Mouse (Mus musculus): ENCODE data around the gene Pax6.
A peak's percentile ranks its signal among the peaks of the same experiment; 100 is the strongest.

The Pax6 gene

DNA sequence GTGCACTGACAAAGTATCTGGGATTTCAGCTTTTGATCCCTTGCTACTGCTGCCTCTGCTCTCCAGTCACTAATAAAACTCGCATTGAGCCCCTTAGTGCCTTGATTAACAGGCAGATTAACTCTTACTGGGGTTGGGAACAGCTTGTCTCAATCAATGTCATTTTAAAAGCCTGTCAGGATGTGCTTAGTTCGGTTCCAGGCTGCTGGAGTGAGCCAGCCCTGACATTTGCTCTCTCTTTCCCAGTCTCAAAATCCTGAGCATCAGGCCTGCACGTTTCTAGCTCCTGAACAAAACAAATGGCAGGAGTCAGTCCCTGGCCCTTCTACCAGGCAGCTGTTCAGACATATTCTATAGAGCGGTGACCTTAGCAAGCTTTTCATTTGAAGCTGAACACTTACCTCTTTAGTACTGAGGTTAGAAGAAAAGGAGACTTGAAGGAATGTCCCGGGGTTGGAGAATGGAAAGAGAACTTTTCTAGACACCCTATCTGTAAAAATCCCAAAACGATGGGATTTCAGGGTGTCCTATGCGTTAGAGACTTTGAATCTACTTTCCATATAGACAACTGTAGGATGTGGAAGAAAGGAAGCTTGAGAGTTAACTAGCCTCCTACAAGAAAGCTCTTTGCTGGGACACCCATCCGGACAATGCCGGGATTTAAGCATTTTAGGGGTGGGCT is 2.6 kb downstream of the Pax6 start:
- no peak for DNase-seq (ENCODE audit: low spot score)

GRCm38 (mm10) chr2:105671798-105672595 is 3.3 kb downstream of the Pax6 start:
- no peak for DNase-seq (ENCODE audit: low spot score)

- no peak for DNase-seq (ENCODE audit: low spot score)
Measured at GRCm38 (mm10) chr2:105672596-105672960, 3.9 kb downstream of the Pax6 start.

GRCm38 (mm10) chr2:105673054-105673453 is 4.4 kb downstream of the Pax6 start:
- no peak for DNase-seq (ENCODE audit: low spot score)

GRCm38 (mm10) chr2:105673631-105674060 is 4.9 kb downstream of the Pax6 start:
- DNase-seq (ENCODE audit: low spot score): no peak

GRCm38 (mm10) chr2:105674061-105674874 is 5.6 kb downstream of the Pax6 start:
- DNase-seq (ENCODE audit: low spot score): no peak

DNA sequence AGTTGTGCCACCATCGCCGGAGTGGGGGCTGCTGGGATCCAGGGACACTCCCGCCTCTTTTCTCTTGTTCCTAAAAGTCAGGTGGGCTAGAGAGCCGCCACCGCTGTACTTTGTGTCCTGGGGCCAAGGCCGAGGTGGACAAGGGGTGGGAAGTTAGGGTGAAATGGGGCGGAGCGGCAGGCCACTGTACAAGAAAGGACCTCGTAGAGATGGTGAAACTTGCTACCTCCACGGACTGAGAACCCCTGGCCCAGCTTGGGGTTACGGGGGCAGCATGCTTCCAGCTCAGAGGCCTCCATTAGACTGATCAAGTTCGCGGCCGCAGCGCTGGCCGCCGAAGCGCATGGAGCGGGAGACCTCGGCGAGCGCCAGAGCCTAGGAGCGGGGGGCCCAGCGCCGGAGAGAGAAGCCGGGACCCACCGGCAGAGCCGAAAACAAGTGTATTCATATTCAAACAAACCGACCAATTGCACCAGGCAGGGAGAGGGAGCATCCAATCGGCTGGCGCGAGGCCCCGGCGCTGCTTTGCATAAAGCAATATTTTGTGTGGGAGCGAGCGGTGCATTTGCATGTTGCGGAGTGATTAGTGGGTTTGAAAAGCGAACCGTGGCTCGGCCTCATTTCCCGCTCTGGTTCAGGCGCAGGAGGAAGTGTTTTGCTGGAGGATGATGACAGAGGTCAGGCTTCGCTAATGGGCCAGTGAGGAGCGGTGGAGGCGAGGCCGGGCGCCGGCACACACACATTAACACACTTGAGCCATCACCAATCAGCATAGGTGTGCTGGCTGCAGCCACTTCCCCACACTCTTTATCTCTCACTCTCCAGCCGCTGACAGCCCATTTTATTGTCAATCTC is 6.4 kb downstream of the Pax6 start:
- peak; percentile 29 for DNase-seq (ENCODE audit: low spot score)

GRCm38 (mm10) chr2:105675730-105676079 is 7.0 kb downstream of the Pax6 start:
- no peak for DNase-seq (ENCODE audit: low spot score)

DNA sequence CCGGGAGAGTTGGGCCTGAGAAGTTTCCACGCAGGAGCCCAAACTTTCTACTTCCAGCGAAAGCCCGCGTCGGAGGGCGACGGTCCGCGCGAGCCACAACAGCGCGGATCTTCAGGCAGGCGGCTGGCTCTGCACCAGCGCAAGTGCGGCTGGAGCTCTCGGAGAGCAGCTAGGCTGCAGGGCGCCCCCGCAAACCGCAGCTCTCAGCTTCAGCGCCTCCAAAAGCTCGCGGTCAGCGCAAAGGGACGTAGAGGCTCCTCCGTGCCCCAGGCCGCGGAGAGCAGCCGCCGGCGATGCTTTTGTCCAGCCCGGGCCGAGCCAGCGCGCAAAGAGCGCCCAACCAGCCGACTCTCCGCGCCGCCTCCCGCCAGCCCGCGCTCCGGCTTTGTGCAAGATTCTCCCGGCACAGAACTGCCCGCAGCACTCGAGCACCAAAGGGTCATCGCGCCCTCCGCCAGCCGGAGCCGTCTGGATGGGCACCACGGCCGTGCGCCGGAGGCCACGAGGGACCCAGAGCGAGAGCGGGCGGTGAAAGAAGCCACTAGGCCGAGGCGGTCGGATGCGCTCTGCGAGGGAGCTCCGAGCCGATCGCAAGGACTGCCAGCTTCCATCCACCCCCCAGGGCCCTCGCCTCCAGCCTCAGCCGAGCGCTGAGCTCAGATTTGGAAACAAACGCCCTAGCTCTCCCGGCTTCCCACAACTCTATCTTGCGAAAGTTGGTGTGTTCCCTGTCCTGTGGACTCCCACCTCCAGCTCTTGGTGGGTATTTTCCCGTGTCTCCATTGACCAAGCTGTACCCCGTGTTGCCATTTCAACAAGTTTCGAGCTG is 7.6 kb downstream of the Pax6 start:
- peak; percentile 19 for DNase-seq (ENCODE audit: low spot score)

DNA sequence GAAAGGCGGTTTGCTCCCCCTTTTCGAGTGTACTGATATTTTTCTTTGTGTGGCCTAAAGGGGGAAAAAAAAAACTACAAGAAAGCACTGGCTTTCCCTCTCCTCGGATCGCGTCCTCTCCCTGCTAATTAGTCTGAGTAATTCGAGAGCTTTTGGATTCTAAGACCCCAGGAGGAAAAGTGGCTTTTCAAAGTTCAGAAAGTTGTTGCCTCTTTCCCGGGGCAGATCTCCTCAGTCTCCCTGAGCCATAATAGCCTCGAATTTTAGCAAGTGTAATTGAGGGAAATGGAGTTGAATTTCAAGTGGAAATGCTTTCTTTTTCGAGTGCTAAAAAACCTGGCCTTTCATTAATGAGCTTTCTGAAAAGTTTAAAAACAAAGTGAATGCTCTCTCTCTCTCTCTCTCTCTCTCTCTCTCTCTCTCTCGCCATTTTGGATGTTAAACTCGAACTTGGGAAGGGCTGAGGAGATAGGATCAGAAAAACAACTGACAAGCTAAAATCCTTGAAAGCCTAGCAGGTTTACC is 8.3 kb downstream of the Pax6 start:
- no peak for DNase-seq (ENCODE audit: low spot score)

GRCm38 (mm10) chr2:105677434-105678105 is 8.9 kb downstream of the Pax6 start:
- DNase-seq (ENCODE audit: low spot score): no peak

DNA sequence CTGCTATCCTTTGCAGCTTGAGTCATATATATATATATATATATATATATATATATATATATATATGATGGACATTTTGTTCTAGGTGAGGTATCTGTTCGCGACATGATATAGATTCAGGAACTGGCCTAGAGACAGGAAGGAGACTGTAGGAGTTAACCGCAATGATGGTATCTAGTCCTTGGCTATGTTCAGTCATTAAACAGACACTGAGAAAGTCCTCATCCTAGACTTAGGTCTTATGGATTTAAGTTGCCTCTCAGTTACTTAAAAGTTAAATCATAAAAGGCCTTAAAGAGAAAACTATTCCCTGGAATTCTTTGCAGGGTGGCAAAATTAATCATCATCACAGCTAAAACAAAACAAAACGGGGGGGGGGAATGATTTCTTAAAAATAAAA is 9.6 kb downstream of the Pax6 start:
- DNase-seq (ENCODE audit: low spot score): no peak

DNA sequence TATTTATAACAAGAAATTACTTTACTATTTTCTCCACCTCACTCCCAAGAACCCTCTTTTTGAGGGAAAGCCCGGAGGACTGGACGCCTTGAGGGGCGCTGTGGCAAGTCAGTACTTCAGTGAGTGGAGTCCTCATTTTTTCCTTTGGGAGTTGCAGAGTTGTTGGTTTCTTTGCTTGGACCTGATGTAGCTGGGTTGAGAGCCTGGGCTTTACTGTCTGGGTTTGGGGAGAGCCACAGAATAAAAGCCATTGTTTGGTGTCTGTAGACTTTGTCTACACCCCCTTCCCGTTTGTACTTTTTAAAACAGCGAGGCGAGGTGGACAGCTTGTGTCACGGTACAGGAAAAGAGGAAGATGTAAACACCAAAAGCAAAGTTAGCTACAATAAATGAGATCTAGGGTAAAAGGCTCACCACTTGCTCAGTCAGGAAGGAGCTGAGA is 10.2 kb downstream of the Pax6 start:
- no peak for DNase-seq (ENCODE audit: low spot score)

DNA sequence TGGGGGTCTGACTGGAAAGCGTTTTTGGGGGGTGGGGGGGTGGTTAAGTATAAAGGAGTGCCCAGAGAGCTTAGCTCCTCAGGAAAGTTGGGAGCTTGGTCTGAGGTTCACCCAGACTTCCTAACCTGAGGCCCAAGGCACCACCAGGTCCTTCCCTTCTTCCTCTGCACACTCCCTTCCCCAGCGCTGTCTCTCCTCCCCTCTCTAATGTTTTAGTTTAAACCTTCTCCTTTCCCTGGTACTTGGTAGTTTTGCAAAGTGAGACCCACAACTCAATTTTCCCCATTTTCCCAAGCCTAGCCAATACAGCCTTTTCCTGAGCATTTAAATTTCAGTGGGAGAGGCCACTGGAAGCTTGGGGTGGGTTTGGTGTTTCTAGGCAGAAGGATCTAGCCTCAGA is 10.6 kb downstream of the Pax6 start:
- DNase-seq (ENCODE audit: low spot score): no peak

- DNase-seq (ENCODE audit: low spot score): no peak
Measured at GRCm38 (mm10) chr2:105680146-105680998, 11.7 kb downstream of the Pax6 start.

GRCm38 (mm10) chr2:105680999-105681710 is 12.5 kb downstream of the Pax6 start:
- DNase-seq (ENCODE audit: low spot score): no peak

- DNase-seq (ENCODE audit: low spot score): no peak
Measured at GRCm38 (mm10) chr2:105682011-105682501, 13.4 kb downstream of the Pax6 start.

DNA sequence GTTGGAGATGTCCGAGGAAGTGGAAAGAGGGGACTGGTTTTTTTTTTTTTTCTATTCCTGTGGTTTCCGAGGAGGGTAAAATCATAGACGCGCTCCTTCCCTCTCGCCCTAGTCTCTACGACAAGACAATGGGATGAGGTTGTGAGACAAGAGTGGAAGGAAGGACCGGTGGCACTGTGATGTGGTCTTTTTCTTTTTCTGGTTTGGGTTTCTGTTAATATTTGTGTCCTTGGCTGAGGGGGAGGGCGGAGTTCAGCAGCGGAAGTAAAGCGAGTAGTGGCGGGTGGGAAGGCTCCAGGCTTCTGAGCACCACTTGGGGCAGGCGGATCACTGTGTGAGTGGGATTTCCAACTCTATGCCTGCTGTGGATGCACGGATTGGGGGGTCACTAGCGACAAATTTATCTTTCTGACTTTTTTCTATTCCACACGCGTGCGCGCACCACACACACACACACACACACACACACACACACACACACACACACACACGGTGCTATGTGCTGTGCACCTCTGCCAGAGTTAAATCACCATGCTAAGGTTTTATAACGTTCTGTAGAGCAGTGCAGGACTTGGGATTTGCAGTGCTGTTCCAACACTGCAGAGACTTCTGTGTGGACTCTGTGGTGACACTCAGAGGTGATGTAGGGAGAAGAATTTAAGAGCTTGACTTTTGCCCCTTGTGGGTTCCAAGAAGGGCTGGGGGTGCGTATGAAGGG is 14.1 kb downstream of the Pax6 start:
- DNase-seq (ENCODE audit: low spot score): no peak

Measured in ovary, adult 18-20 months (tissue).